Mouse (Mus musculus): ENCODE data around the gene Trnt1. TPM values are rescaled to one million over a fixed set of nuclear protein-coding genes. Genes with fewer than 3 reads are reported as not detected.

Trnt1 gene
- polyA plus RNA-seq, 2 experiments: 14.0 to 33.4 TPM

GRCm38 (mm10) chr6:106770046-106770445 is 1.1 kb downstream of the Trnt1 start:
- H3K36me3 ChIP-seq (replicated peaks; ENCODE audit: control insufficient read depth, insufficient read depth, low read depth): peaks cover 13% of the 10 kb centered on the region
- DNase-seq (ENCODE audit: low read depth in 3 of 3, low spot score in 3 of 3) (no peak), ATAC-seq (ENCODE audit: insufficient read depth) (no peak)
- TF ChIP-seq CTCF (IDR thresholded peaks at IDR 0.05; ENCODE audit: low read depth) (no peak), EP300 (IDR thresholded peaks at IDR 0.05; ENCODE audit: low read depth) (no peak)
- H3K9ac ChIP-seq (replicated peaks): peak overlapping the region; percentile 71
- H3K27ac ChIP-seq: no peak overlapping the region
- peak overlapping the region; percentile 66 to 83 for H3K4me3 ChIP-seq (ENCODE audit: insufficient read depth in 1 of 2, low read depth in 2 of 2, low read length in 2 of 2)
- no peaks in the 10 kb centered on the region for H3K27me3 ChIP-seq (ENCODE audit: control insufficient read depth, insufficient read depth, low read length)
- peak overlapping the region; percentile 87 for H3K4me2 ChIP-seq (ENCODE audit: low read depth)
- H3K9me3 ChIP-seq (ENCODE audit: control insufficient read depth, low read length): no peaks in the 10 kb centered on the region
- peaks cover 3 to 6% of the 10 kb centered on the region in 2 experiments; a peak in 3 of 4 replicates for H3K4me1 ChIP-seq (replicated peaks; ENCODE audit: control insufficient read depth in 2 of 2, insufficient read depth in 2 of 2, low read length in 1 of 2)
- WGBS (ENCODE audit: insufficient replicate concordance): 21% methylated on average over 4 of the region's 4 CpGs

- no peaks in the 10 kb centered on the region for H3K4me1 ChIP-seq (replicated peaks; ENCODE audit: control insufficient read depth in 2 of 2, insufficient read depth in 2 of 2, low read length in 1 of 2)
- 59% methylated on average over 3 of the region's 3 CpGs for WGBS (ENCODE audit: insufficient replicate concordance)
- no peaks in the 10 kb centered on the region for H3K9me3 ChIP-seq (ENCODE audit: control insufficient read depth, low read length)
- DNase-seq (ENCODE audit: low read depth in 3 of 3, low spot score in 3 of 3) (no peak), ATAC-seq (ENCODE audit: insufficient read depth) (no peak)
- no peak for TF ChIP-seq CTCF (IDR thresholded peaks at IDR 0.05; ENCODE audit: low read depth)
- no peak for TF ChIP-seq EP300 (IDR thresholded peaks at IDR 0.05; ENCODE audit: low read depth)
- no peak overlapping the region for H3K9ac ChIP-seq (replicated peaks)
- no peak overlapping the region for H3K4me3 ChIP-seq (ENCODE audit: insufficient read depth in 1 of 2, low read depth in 2 of 2, low read length in 2 of 2)
- H3K4me2 ChIP-seq (ENCODE audit: low read depth): no peak overlapping the region
- H3K36me3 ChIP-seq (replicated peaks; ENCODE audit: control insufficient read depth, insufficient read depth, low read depth): peaks cover 9% of the 10 kb centered on the region
- H3K27ac ChIP-seq: no peak overlapping the region
- H3K27me3 ChIP-seq (ENCODE audit: control insufficient read depth, insufficient read depth, low read length): no peaks in the 10 kb centered on the region
These were observed 18.2 kb downstream of the Trnt1 start for GRCm38 (mm10) chr6:106787138-106787537.

- H3K27me3 ChIP-seq (ENCODE audit: control insufficient read depth, insufficient read depth, low read length): no peaks in the 10 kb centered on the region
- no peak for TF ChIP-seq CTCF (IDR thresholded peaks at IDR 0.05; ENCODE audit: low read depth)
- TF ChIP-seq EP300 (IDR thresholded peaks at IDR 0.05; ENCODE audit: low read depth): no peak
- no peaks in the 10 kb centered on the region for H3K9me3 ChIP-seq (ENCODE audit: control insufficient read depth, low read length)
- no peak overlapping the region for H3K9ac ChIP-seq (replicated peaks)
- ATAC-seq (ENCODE audit: insufficient read depth) (no peak), DNase-seq (ENCODE audit: low read depth in 3 of 3, low spot score in 3 of 3) (no peak)
- peaks cover 5% of the 10 kb centered on the region for H3K36me3 ChIP-seq (replicated peaks; ENCODE audit: control insufficient read depth, insufficient read depth, low read depth)
- H3K27ac ChIP-seq: no peak overlapping the region
- no peak overlapping the region for H3K4me3 ChIP-seq (ENCODE audit: insufficient read depth in 1 of 2, low read depth in 2 of 2, low read length in 2 of 2)
- no peak overlapping the region for H3K4me2 ChIP-seq (ENCODE audit: low read depth)
- 79% methylated on average over 8 of the region's 8 CpGs for WGBS (ENCODE audit: insufficient replicate concordance)
- no peaks in the 10 kb centered on the region for H3K4me1 ChIP-seq (replicated peaks; ENCODE audit: control insufficient read depth in 2 of 2, insufficient read depth in 2 of 2, low read length in 1 of 2)
These were observed 22.5 kb downstream of the Trnt1 start for GRCm38 (mm10) chr6:106791429-106791828.

GRCm38 (mm10) chr6:106792486-106792885 is 23.6 kb downstream of the Trnt1 start:
- Histone ChIP-seq H3K9me3 (ENCODE audit: control insufficient read depth, low read length) (no peaks in the 10 kb centered on the region), H3K36me3 (replicated peaks; ENCODE audit: control insufficient read depth, insufficient read depth, low read depth) (peaks cover 5% of the 10 kb centered on the region), H3K27ac (no peak overlapping the region), H3K4me3 (ENCODE audit: insufficient read depth in 1 of 2, low read depth in 2 of 2, low read length in 2 of 2) (no peak overlapping the region), H3K4me2 (ENCODE audit: low read depth) (no peak overlapping the region), H3K4me1 (replicated peaks; ENCODE audit: control insufficient read depth in 2 of 2, insufficient read depth in 2 of 2, low read length in 1 of 2) (no peaks in the 10 kb centered on the region), H3K27me3 (ENCODE audit: control insufficient read depth, insufficient read depth, low read length) (no peaks in the 10 kb centered on the region), H3K9ac (replicated peaks) (no peak overlapping the region)
- DNase-seq (ENCODE audit: low read depth in 3 of 3, low spot score in 3 of 3) (no peak), ATAC-seq (ENCODE audit: insufficient read depth) (no peak)
- WGBS (ENCODE audit: insufficient replicate concordance): 74% methylated on average over 5 of the region's 5 CpGs
- TF ChIP-seq EP300 (IDR thresholded peaks at IDR 0.05; ENCODE audit: low read depth) (no peak), CTCF (IDR thresholded peaks at IDR 0.05; ENCODE audit: low read depth) (no peak)

GRCm38 (mm10) chr6:106793088-106793487 is 24.2 kb downstream of the Trnt1 start:
- Histone ChIP-seq H3K9ac (replicated peaks) (no peak overlapping the region), H3K27ac (no peak overlapping the region), H3K4me1 (replicated peaks; ENCODE audit: control insufficient read depth in 2 of 2, insufficient read depth in 2 of 2, low read length in 1 of 2) (no peaks in the 10 kb centered on the region), H3K4me2 (ENCODE audit: low read depth) (no peak overlapping the region), H3K36me3 (replicated peaks; ENCODE audit: control insufficient read depth, insufficient read depth, low read depth) (peaks cover 4% of the 10 kb centered on the region), H3K9me3 (ENCODE audit: control insufficient read depth, low read length) (no peaks in the 10 kb centered on the region), H3K4me3 (ENCODE audit: insufficient read depth in 1 of 2, low read depth in 2 of 2, low read length in 2 of 2) (no peak overlapping the region), H3K27me3 (ENCODE audit: control insufficient read depth, insufficient read depth, low read length) (no peaks in the 10 kb centered on the region)
- 75% methylated on average over 7 of the region's 7 CpGs for WGBS (ENCODE audit: insufficient replicate concordance)
- TF ChIP-seq EP300 (IDR thresholded peaks at IDR 0.05; ENCODE audit: low read depth) (no peak), CTCF (IDR thresholded peaks at IDR 0.05; ENCODE audit: low read depth) (no peak)
- DNase-seq (ENCODE audit: low read depth in 3 of 3, low spot score in 3 of 3): no peak
- ATAC-seq (ENCODE audit: insufficient read depth): no peak

Data from liver, embryonic 14.5 days (tissue).